Mouse (Mus musculus) cerebellum, adult 9-10 months (tissue): ENCODE measurements around the gene Kif26b.
A peak's percentile ranks its signal among the peaks of the same experiment; 100 is the strongest.

ENCODE experiments used
- DNase-seq: peaks from one replicate; pipeline ENCODE4 v3.0.0; 2022

Gene Kif26b

GRCm38 (mm10) chr1:178528431-178529351 is at the start of gene Kif26b:
Gene Kif26b (plus strand): TSS chr1:178529125.
- DNase-seq, result peak; percentile 69

DNA sequence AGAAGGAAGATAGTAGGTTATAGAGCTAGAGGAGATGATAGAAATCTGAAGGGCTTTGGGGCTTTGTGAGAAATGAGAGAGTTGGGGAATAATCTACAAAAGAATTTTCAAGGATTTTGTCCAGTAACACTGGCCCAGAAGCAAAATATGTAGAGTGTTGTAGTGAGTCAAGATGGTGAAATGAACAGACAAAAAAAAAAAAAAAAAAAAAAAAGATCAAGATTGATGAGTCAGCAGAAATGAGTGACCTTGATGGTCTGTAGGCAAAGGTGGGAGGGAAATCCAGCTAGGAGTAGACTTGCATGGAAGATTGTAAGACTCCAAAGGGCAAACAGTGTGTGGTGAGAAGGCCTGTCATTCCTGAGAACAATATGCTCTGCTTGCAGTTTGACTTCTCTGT is 45.1 kb upstream of the Kif26b start:
- no peak for DNase-seq

DNA sequence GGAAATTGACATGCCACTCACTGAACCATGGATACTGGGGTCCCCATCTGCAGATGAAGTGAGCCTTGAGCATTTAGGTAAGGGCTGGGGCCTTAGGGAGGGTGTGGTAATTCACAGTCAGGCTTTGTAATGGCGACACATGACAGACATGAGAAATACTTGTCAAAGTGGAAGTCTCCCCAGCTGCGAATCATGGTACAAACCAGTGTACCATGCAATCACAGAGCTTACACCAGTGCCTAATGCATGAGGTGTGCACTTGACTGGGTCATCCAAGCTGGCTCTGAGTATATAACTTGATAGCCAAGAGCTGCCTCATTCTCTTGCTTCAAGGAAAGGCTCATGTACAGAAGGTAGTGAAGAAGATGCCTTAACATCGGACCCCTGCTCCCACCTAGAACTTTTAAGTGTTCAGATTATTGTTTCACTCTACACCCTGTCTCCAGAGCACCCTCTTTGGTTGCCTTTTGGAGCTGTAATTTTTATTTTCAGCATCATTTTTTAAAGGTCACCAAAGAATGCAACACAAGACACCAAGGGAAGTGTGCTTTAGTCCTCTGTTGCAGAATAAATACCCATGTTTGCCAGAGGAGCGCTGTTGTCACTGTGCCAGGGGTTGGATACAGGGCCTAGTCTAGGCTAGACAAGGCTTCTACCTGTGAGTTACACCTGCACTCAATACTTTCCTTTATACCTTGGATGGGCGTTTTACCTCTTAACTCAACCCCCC is 43.6 kb upstream of the Kif26b start:
- no peak for DNase-seq

DNA sequence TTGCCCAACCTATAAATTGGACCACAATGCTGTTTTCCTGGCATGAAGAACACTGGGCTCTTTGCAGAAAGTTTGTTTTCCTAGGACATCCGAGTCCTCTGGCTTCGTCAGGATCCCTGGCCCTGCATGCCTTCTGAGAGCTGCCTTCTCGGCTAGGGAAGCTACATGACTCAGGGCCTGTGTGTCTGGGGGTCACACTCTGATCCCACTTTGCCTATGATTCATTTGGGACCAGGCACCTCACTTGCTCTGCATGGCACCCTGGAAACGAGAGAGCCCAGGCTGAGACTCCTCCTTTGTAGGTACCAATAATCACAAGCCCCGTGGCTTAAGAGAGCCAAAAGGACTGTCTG is 43.1 kb upstream of the Kif26b start:
- no peak for DNase-seq

- no peak for DNase-seq
Observed at GRCm38 (mm10) chr1:178486828-178487227, 42.1 kb upstream of the Kif26b start.

- no peak for DNase-seq
Observed at GRCm38 (mm10) chr1:178489127-178489526, 39.8 kb upstream of the Kif26b start.

- no peak for DNase-seq
Observed at GRCm38 (mm10) chr1:178491733-178492132, 37.2 kb upstream of the Kif26b start.

- DNase-seq, result no peak
Observed at GRCm38 (mm10) chr1:178492493-178492892, 36.4 kb upstream of the Kif26b start.

- DNase-seq, result no peak
Observed at GRCm38 (mm10) chr1:178496186-178496585, 32.7 kb upstream of the Kif26b start.

DNA sequence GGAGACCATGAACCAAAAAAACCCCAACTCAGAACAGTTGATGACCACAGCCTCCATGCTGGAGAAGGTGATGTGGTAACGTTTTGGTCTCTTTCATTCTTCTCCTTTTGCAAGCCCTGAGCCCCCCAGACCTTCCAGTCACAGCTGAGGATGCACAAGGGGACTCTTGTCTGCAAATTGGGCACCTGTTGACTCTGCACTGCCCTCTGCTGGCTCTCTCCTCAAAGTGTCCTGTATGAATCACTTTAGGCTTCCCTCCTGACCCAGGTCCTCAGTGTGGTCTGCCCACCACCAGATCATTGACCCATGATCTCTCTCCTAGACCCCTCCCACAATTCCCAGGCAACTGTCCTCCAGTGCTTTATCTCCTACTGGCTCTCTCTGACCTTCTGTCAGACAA is 32.1 kb upstream of the Kif26b start:
- peak; percentile 10 for DNase-seq

- no peak for DNase-seq
Observed at GRCm38 (mm10) chr1:178506938-178507337, 22.0 kb upstream of the Kif26b start.

GRCm38 (mm10) chr1:178512323-178513031 is 16.4 kb upstream of the Kif26b start:
- DNase-seq, result no peak

GRCm38 (mm10) chr1:178513954-178514353 is 15.0 kb upstream of the Kif26b start:
- DNase-seq, result no peak

GRCm38 (mm10) chr1:178515839-178516238 is 13.1 kb upstream of the Kif26b start:
- no peak for DNase-seq

DNA sequence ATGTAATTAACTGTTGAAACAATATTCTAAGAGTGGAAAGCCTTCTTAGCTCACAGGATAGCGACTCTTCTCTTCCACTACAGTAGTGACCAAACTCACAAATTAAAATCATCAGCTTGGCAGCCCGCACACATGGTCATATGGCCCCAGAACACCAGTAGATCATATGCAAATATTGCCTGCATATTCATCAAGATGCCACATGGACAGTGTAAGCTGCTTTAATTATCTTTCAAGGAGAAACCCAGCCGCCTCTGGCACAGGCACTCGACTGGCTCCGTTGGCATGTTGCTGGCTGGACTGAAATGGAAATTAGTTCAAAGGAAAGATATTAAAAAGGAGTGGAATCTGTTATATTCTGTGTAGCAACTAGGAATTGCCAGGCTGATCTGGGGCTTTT is 6.5 kb upstream of the Kif26b start:
- no peak for DNase-seq

DNA sequence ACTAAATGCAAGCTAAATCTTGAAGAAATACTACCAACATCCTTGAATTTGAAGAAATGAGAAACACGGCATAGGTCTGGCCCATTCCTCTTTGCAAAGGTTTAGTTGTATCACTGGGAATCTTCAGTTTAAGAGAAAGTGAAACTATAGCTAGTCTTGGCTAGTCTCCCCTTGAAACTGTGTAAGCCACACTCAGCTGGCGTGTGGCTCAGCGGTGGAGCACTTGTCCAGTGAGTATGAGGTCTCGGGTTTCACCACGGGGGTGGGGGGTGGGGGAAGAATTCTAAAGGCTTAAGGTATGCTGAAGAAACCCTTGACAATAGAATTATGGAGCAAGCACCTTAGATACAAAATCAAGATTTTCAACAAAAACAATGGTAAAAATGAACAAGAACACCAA is 5.8 kb upstream of the Kif26b start:
- DNase-seq, result no peak

GRCm38 (mm10) chr1:178527185-178527546 is 1.8 kb upstream of the Kif26b start:
- peak; percentile 89 for DNase-seq

DNA sequence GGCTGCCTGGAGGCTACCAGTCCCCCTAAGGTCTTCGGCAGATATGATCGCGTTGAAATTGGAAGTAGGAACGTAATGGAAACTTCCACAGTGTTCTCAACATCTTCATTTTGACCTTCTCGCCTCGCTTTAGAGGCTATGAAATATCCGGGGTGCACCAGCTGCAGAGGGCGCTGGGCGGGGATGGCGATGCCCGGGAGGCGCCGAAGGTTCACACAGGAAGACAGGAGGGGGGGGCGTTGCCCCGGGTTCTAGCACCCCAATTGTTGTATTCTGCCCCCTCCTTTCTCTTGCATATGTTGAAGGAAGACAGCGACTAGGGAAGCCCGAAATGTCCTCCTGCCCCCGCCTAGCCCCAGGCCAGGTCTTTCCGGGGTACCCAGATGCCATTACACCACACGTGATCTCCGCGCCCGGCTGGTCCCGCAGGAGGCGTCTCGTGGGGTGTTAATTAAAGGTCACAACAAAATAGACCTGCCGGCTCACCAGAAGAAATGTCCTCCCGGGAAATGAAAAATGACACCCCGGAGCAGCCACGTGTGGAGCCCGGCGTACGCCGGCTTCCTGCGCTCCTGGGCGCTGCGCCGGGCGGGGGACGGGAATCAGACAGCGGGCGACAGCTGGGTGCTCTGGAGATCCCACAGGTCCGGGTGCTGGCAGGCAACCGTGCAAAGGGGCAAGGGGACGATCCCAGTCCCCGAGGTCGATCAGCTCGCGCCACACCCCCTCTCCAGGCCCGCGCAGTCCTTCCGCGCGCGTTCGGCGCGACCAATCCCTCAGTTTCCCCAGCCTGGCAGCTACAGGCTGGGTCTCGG is 1.2 kb upstream of the Kif26b start:
- DNase-seq, result peak; percentile 62

- DNase-seq, result peak; percentile 62
Observed at GRCm38 (mm10) chr1:178529512-178530300, 781 bp downstream of the Kif26b start.

DNA sequence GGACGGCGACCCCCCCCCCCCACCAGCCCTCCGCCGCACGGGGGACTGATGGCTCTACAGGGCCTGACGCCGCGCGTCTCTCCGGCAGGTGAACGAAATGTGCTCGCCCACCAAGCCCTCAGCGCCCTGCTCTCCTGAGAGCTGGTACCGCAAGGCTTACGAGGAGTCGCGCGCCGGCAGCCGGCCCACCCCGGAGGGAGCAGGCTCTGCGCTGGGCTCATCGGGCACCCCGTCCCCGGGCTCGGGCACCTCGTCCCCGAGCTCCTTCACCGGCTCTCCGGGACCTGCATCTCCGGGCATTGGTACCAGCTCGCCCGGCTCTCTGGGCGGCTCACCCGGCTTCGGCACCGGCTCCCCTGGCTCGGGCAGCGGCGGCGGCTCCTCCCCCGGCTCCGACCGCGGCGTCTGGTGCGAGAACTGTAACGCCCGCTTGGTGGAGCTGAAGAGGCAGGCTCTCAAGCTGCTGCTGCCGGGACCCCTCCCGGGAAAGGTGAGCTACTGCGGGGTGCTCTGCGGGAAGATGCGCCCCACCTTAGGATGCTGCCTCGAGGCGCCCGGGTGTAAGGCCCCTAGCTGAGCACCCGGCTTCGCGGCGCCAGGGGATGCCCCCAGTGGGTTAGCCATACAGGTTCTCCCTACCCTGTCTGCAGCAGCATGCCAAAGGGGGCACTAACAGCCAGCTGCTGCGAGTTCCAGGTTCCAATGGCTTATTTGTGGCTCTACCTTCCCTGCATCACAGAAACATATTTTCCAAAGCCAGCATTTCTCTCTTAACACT is 1.6 kb downstream of the Kif26b start:
- peak; percentile 92 for DNase-seq

- no peak for DNase-seq
Observed at GRCm38 (mm10) chr1:178540247-178540646, 11.3 kb downstream of the Kif26b start.
